Mouse (Mus musculus) hindbrain, embryonic 16.5 days (tissue): ENCODE results near the gene Tnfaip8l3. TPM values are rescaled to one million over a fixed set of nuclear protein-coding genes. Genes with fewer than 3 reads are reported as not detected.

Experiments
- ATAC-seq: fragments of 200-750 bp; cut with Nextera tagmentation; 2 replicates; pipeline ENCODE4 v1.8.0; 2017; ENCODE audit warnings: moderate TSS enrichment, moderate library complexity
- H3K27ac ChIP-seq: fragments of 300-500 bp; sonication (generic); 2 replicates; pipeline ENCODE4 v1.5.1; 2014; ENCODE audit warnings: low read depth, mild to moderate bottlenecking, control low read depth, low read length, moderate library complexity
- H3K27me3 ChIP-seq: fragments of 300-500 bp; sonication (generic); replicated peaks from 2 replicates; pipeline ENCODE4 v1.6.1; 2014; ENCODE audit warnings: low read length; ENCODE audit not compliant: control insufficient read depth, insufficient read depth
- H3K36me3 ChIP-seq: fragments of 300-500 bp; sonication (generic); 2 replicates; pipeline ENCODE4 v1.6.1; 2014; ENCODE audit warnings: mild to moderate bottlenecking, low read length, moderate library complexity, mixed read lengths; ENCODE audit not compliant: control insufficient read depth, insufficient read depth
- H3K4me1 ChIP-seq: fragments of 300-500 bp; sonication (generic); 2 replicates; pipeline ENCODE4 v1.6.1; 2014; ENCODE audit warnings: low read depth, low read length; ENCODE audit not compliant: control insufficient read depth, insufficient read depth
- H3K4me2 ChIP-seq: fragments of 300-500 bp; sonication (generic); 2 replicates; pipeline ENCODE4 v1.6.1; 2014; ENCODE audit warnings: mild to moderate bottlenecking, low read length, control low read depth, moderate library complexity
- H3K4me3 ChIP-seq: fragments of 300-500 bp; sonication (generic); 2 replicates; pipeline ENCODE4 v1.5.1; 2014; ENCODE audit warnings: mild to moderate bottlenecking, low read length, control low read depth, moderate library complexity
- H3K9ac ChIP-seq: fragments of 300-500 bp; sonication (generic); 2 replicates; pipeline ENCODE4 v1.6.1; 2014; ENCODE audit warnings: low read depth, mild to moderate bottlenecking, control low read depth, low read length, moderate library complexity
- H3K9me3 ChIP-seq: fragments of 300-500 bp; sonication (generic); 2 replicates; pipeline ENCODE4 v1.6.1; 2014; ENCODE audit warnings: mild to moderate bottlenecking, low read length, moderate library complexity; ENCODE audit not compliant: control insufficient read depth
- WGBS: fragments of 180-500 bp; shearing (Covaris S2); extraction: QIAGEN DNeasy Blood & Tissue Kit; methylation state at CpG from one replicate; pipeline ENCODE4 v1.1.7; 2014; 5-methylcytosine and 5-hydroxymethylcytosine counted together
- polyA plus RNA-seq: library from polyadenylated mRNA; unstranded; fragments of >200 nt; fragmentation: Nextera tagmentation; extraction: Ambion mirVana; gene quantifications from 2 replicates; pipeline ENCODE4 v1.2.1, GENCODE M21; 2015

Gene Tnfaip8l3
- polyA plus RNA-seq, 1 experiment from 2014 or later, result 1.3 TPM

- peak overlapping the region; percentile 85 for H3K27ac ChIP-seq
- H3K27me3 ChIP-seq, result no peaks in the 10 kb centered on the region
- H3K36me3 ChIP-seq, result no peaks in the 10 kb centered on the region
- peak overlapping the region; percentile 58 for H3K4me2 ChIP-seq
- H3K9ac ChIP-seq, result peak overlapping the region; percentile 82
- H3K4me3 ChIP-seq, result peak overlapping the region; percentile 70
- peak; percentile 63 for ATAC-seq
- no peaks in the 10 kb centered on the region for H3K9me3 ChIP-seq
- no peaks in the 10 kb centered on the region for H3K4me1 ChIP-seq
- 0% methylated on average over 42 of the region's 42 CpGs for WGBS
Measured at GRCm38 (mm10) chr9:53974328-53975121, 93.7 kb downstream of the Tnfaip8l3 start.

DNA sequence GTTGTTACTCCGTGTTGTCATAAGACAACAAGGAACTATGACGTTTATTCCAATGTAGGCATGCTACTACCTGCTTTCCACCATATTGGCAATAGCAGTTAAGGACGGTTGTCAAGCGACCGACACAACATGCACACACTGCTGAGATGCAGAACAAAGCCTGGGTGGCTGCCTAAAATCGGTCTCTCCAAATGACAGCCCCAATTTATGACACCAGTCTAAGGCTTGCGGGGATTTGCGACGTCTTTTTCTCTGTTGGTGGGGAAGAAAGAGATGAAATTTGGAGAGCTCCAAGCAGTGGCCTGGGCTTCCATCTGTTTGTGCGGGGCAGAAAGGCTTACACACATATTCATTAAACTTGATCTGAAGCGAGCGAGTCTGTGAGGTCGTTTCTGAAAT, 94.3 kb downstream of the Tnfaip8l3 start:
- Histone ChIP-seq H3K4me3 (peak overlapping the region; percentile 70), H3K27ac (peak overlapping the region; percentile 85), H3K36me3 (no peaks in the 10 kb centered on the region), H3K9me3 (no peaks in the 10 kb centered on the region), H3K9ac (peak overlapping the region; percentile 82), H3K4me2 (peak overlapping the region; percentile 58), H3K27me3 (no peaks in the 10 kb centered on the region), H3K4me1 (no peaks in the 10 kb centered on the region)
- 7% methylated on average over 13 of the region's 13 CpGs for WGBS
- ATAC-seq, result peak; percentile 29; the same call in 1 of the 2 replicates

Other genes starting within 250 kb of the Tnfaip8l3 start
- 0.19 and 8.8 TPM in 2 replicates for gene Sln, start 218.2 kb downstream of the Tnfaip8l3 start, polyA plus RNA-seq
- gene Elmod1, start 93.1 kb downstream of the Tnfaip8l3 start, polyA plus RNA-seq, result 14.6 and 19.9 TPM in 2 replicates
- 0.16 TPM in 1 of 2 replicates, not detected in the other for gene Cyp19a1, start 199.7 kb upstream of the Tnfaip8l3 start, polyA plus RNA-seq
- 0.30 and 0.45 TPM in 2 replicates for gene Gldn, start 218.1 kb upstream of the Tnfaip8l3 start, polyA plus RNA-seq